Mouse (Mus musculus): Measurements from ENCODE around the gene Fgf23. TPM values are rescaled to one million over a fixed set of nuclear protein-coding genes. Genes with fewer than 3 reads are reported as not detected.

Fgf23 gene
- total RNA-seq (2021), result not detected
- long read RNA-seq, experiment 1, result 0 reads
- long read RNA-seq, experiment 2, result 0 reads

- no peak for DNase-seq
- intact Hi-C loops (cut with DNase I; ENCODE audit: low total_unique reads), result no loop called here
These were observed at the start of gene Fgf23 for GRCm38 (mm10) chr6:127072817-127073216. Gene Fgf23 (plus strand): TSS chr6:127072902.

GRCm38 (mm10) chr6:127024836-127025235, 47.9 kb upstream of the Fgf23 start:
- intact Hi-C loops (cut with DNase I; ENCODE audit: low total_unique reads), result no loop called here
- peak; percentile 61 for DNase-seq

- no peak for DNase-seq
- intact Hi-C loops (cut with DNase I; ENCODE audit: low total_unique reads), result loop anchor here (5.0 kb wide), 1 partner anchor 82 kb away; no protein-coding TSS in a partner anchor
These were observed 37.9 kb upstream of the Fgf23 start for GRCm38 (mm10) chr6:127034760-127035159.

- no peak for DNase-seq
- intact Hi-C loops (cut with DNase I; ENCODE audit: low total_unique reads), result no loop called here
These were observed 27.8 kb upstream of the Fgf23 start for GRCm38 (mm10) chr6:127044909-127045308.

GRCm38 (mm10) chr6:127050847-127051246, 21.9 kb upstream of the Fgf23 start:
- intact Hi-C loops (cut with DNase I; ENCODE audit: low total_unique reads), result no loop called here
- DNase-seq, result no peak

GRCm38 (mm10) chr6:127056990-127057588, 15.6 kb upstream of the Fgf23 start:
- intact Hi-C loops (cut with DNase I; ENCODE audit: low total_unique reads), result no loop called here
- no peak for DNase-seq

- DNase-seq, result no peak
These were observed 12.7 kb upstream of the Fgf23 start for GRCm38 (mm10) chr6:127059975-127060374.

GRCm38 (mm10) chr6:127063915-127064314, 8.8 kb upstream of the Fgf23 start:
- intact Hi-C loops (cut with DNase I; ENCODE audit: low total_unique reads), result no loop called here

More at GRCm38 (mm10) chr6:127059975-127060374, 12.7 kb upstream of the Fgf23 start:
- intact Hi-C loops (cut with DNase I; ENCODE audit: low total_unique reads), result no loop called here

GRCm38 (mm10) chr6:127064815-127065214, 7.9 kb upstream of the Fgf23 start:
- intact Hi-C loops (cut with DNase I; ENCODE audit: low total_unique reads), result no loop called here
- DNase-seq, result no peak

More at GRCm38 (mm10) chr6:127063915-127064314, 8.8 kb upstream of the Fgf23 start:
- no peak for DNase-seq

GRCm38 (mm10) chr6:127079867-127080731, 7.4 kb downstream of the Fgf23 start:
- intact Hi-C loops (cut with DNase I; ENCODE audit: low total_unique reads), result loop anchor here (5.0 kb wide), 1 partner anchor 123 kb away; no protein-coding TSS in a partner anchor
- DNase-seq, result peak; percentile 41

- intact Hi-C loops (cut with DNase I; ENCODE audit: low total_unique reads), result loop anchor here (5.0 kb wide), 1 partner anchor 125 kb away; no protein-coding TSS in a partner anchor
- no peak for DNase-seq
These were observed 9.1 kb downstream of the Fgf23 start for GRCm38 (mm10) chr6:127081820-127082219.

GRCm38 (mm10) chr6:127086739-127087138, 14.0 kb downstream of the Fgf23 start:
- intact Hi-C loops (cut with DNase I; ENCODE audit: low total_unique reads), result no loop called here
- DNase-seq, result no peak

GRCm38 (mm10) chr6:127094565-127094964, 21.9 kb downstream of the Fgf23 start:
- intact Hi-C loops (cut with DNase I; ENCODE audit: low total_unique reads), result no loop called here
- DNase-seq, result no peak

- DNase-seq, result no peak
These were observed 31.0 kb downstream of the Fgf23 start for GRCm38 (mm10) chr6:127103506-127104275.

GRCm38 (mm10) chr6:127104396-127105029, 31.8 kb downstream of the Fgf23 start:
- no peak for DNase-seq
- intact Hi-C loops (cut with DNase I; ENCODE audit: low total_unique reads), result no loop called here

More at GRCm38 (mm10) chr6:127103506-127104275, 31.0 kb downstream of the Fgf23 start:
- intact Hi-C loops (cut with DNase I; ENCODE audit: low total_unique reads), result no loop called here

- DNase-seq, result no peak
- intact Hi-C loops (cut with DNase I; ENCODE audit: low total_unique reads), result no loop called here
These were observed 32.4 kb downstream of the Fgf23 start for GRCm38 (mm10) chr6:127105107-127105506.

GRCm38 (mm10) chr6:127106189-127106588, 33.5 kb downstream of the Fgf23 start:
- intact Hi-C loops (cut with DNase I; ENCODE audit: low total_unique reads), result no loop called here
- DNase-seq, result peak; percentile 28

GRCm38 (mm10) chr6:127106726-127107125, 34.0 kb downstream of the Fgf23 start:
- intact Hi-C loops (cut with DNase I; ENCODE audit: low total_unique reads), result no loop called here
- DNase-seq, result no peak

- intact Hi-C loops (cut with DNase I; ENCODE audit: low total_unique reads), result no loop called here
- no peak for DNase-seq
These were observed 34.7 kb downstream of the Fgf23 start for GRCm38 (mm10) chr6:127107413-127107812.

Measured in gastrocnemius, postnatal 14 days (tissue).